Mouse (Mus musculus): Measurements from ENCODE around the gene Dnajc16. TPM values are rescaled to one million over a fixed set of nuclear protein-coding genes. Genes with fewer than 3 reads are reported as not detected.

The Dnajc16 gene
- polyA plus RNA-seq, 1 experiment from 2014 or later, result 5.8 TPM

- H3K27me3 ChIP-seq (ENCODE audit: control insufficient read depth, insufficient read depth, low read length), result no peaks in the 10 kb centered on the region
- no peak for ATAC-seq (ENCODE audit: low read depth)
- 98% methylated on average over 3 of the region's 3 CpGs for WGBS
- H3K4me2 ChIP-seq (ENCODE audit: low read depth, low read length), result no peak overlapping the region
- peaks cover 6% of the 10 kb centered on the region; the same call in 1 of the 2 replicates for H3K4me1 ChIP-seq (ENCODE audit: control insufficient read depth, insufficient read depth, low read length)
- H3K9ac ChIP-seq (replicated peaks; ENCODE audit: low read depth, low read length), result no peak overlapping the region
- H3K27ac ChIP-seq (ENCODE audit: low read depth, low read length), result no peak overlapping the region
- H3K36me3 ChIP-seq (ENCODE audit: control insufficient read depth, insufficient read depth, low read length), result peaks cover 43% of the 10 kb centered on the region
- no peaks in the 10 kb centered on the region for H3K9me3 ChIP-seq (ENCODE audit: control insufficient read depth, low read length)
- no peak overlapping the region for H3K4me3 ChIP-seq (ENCODE audit: low read depth, low read length)
These were observed 25.7 kb downstream of the Dnajc16 start for GRCm38 (mm10) chr4:141765008-141765407.

- no peak overlapping the region for H3K4me2 ChIP-seq (ENCODE audit: low read depth, low read length)
- H3K27ac ChIP-seq (ENCODE audit: low read depth, low read length), result no peak overlapping the region
- no peak overlapping the region for H3K9ac ChIP-seq (replicated peaks; ENCODE audit: low read depth, low read length)
- H3K4me1 ChIP-seq (ENCODE audit: control insufficient read depth, insufficient read depth, low read length), result peaks cover 6% of the 10 kb centered on the region; the same call in 1 of the 2 replicates
- 92% methylated on average over 12 of the region's 12 CpGs for WGBS
- peaks cover 31% of the 10 kb centered on the region for H3K36me3 ChIP-seq (ENCODE audit: control insufficient read depth, insufficient read depth, low read length)
- no peak overlapping the region for H3K4me3 ChIP-seq (ENCODE audit: low read depth, low read length)
- no peaks in the 10 kb centered on the region for H3K9me3 ChIP-seq (ENCODE audit: control insufficient read depth, low read length)
- ATAC-seq (ENCODE audit: low read depth), result no peak
- no peaks in the 10 kb centered on the region for H3K27me3 ChIP-seq (ENCODE audit: control insufficient read depth, insufficient read depth, low read length)
These were observed 27.3 kb downstream of the Dnajc16 start for GRCm38 (mm10) chr4:141763476-141763875.

- H3K9me3 ChIP-seq (ENCODE audit: control insufficient read depth, low read length), result no peaks in the 10 kb centered on the region
- H3K9ac ChIP-seq (replicated peaks; ENCODE audit: low read depth, low read length), result no peak overlapping the region
- no peak overlapping the region for H3K27ac ChIP-seq (ENCODE audit: low read depth, low read length)
- H3K36me3 ChIP-seq (ENCODE audit: control insufficient read depth, insufficient read depth, low read length), result peaks cover 24% of the 10 kb centered on the region
- H3K4me3 ChIP-seq (ENCODE audit: low read depth, low read length), result no peak overlapping the region
- peaks cover 6% of the 10 kb centered on the region; the same call in 1 of the 2 replicates for H3K4me1 ChIP-seq (ENCODE audit: control insufficient read depth, insufficient read depth, low read length)
- no peak for ATAC-seq (ENCODE audit: low read depth)
- H3K27me3 ChIP-seq (ENCODE audit: control insufficient read depth, insufficient read depth, low read length), result no peaks in the 10 kb centered on the region
- no peak overlapping the region for H3K4me2 ChIP-seq (ENCODE audit: low read depth, low read length)
- 96% methylated on average over 13 of the region's 13 CpGs for WGBS
These were observed 28.6 kb downstream of the Dnajc16 start for GRCm38 (mm10) chr4:141762102-141762598.

DNA sequence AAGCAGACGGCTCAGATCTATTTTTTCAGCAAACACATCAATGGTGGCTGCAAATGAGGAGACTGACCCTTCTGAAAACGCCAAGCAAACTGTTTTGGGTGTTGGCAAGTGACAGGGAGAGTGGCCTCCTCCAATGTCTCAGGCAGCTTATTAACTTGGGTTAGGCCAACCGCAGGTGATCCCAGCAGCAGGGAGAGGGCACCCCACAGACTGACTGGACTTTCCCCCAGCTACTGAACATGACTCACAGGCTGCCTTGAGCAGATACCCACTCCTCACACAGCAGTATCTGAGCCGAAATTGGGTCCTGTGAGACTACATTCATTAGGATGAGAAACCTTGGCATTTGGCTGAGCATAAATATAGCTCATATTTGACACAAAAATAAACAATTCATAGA lies 29.8 kb downstream of the Dnajc16 start:
- ATAC-seq (ENCODE audit: low read depth), result no peak
- H3K27ac ChIP-seq (ENCODE audit: low read depth, low read length), result no peak overlapping the region
- no peak overlapping the region for H3K4me3 ChIP-seq (ENCODE audit: low read depth, low read length)
- no peaks in the 10 kb centered on the region for H3K9me3 ChIP-seq (ENCODE audit: control insufficient read depth, low read length)
- peaks cover 24% of the 10 kb centered on the region for H3K36me3 ChIP-seq (ENCODE audit: control insufficient read depth, insufficient read depth, low read length)
- H3K9ac ChIP-seq (replicated peaks; ENCODE audit: low read depth, low read length), result no peak overlapping the region
- no peaks in the 10 kb centered on the region for H3K27me3 ChIP-seq (ENCODE audit: control insufficient read depth, insufficient read depth, low read length)
- H3K4me2 ChIP-seq (ENCODE audit: low read depth, low read length), result no peak overlapping the region
- H3K4me1 ChIP-seq (ENCODE audit: control insufficient read depth, insufficient read depth, low read length), result no peaks in the 10 kb centered on the region; the same call in 1 of the 2 replicates
- 83% methylated on average over 4 of the region's 4 CpGs for WGBS

DNA sequence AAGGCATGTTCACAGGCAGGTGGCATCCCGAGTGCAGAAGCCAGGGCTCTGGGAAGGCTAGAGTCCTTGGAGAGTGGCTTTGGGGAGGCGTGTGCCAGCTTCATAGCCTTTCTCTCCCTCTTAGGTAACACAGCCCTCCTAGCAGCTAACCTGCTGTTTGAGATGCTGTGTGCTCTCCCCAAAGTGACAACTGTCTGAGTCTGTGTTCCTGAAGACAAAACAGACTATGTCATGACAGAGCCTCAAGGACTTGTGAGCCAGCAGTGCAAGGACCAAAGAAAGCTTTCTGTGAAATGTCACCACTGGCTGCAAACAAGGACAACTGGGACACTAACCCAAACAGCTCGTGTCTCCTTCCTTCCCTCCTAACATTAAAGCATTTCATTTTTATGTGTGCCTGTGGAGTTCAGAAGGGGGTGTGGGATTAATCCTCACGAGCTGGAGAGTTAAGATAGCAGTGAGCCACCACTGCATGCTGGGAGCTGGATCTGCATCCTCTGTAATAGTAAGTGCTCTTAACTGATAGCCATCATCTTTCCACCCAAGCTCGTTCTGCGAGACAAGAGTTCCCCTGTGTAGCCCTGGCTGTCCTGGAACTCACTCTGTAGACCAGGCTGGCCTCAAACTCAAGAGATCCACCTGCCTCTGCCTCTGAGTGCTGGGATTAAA lies 31.7 kb downstream of the Dnajc16 start:
- Histone ChIP-seq H3K9ac (replicated peaks; ENCODE audit: low read depth, low read length) (no peak overlapping the region), H3K27me3 (ENCODE audit: control insufficient read depth, insufficient read depth, low read length) (no peaks in the 10 kb centered on the region), H3K36me3 (ENCODE audit: control insufficient read depth, insufficient read depth, low read length) (peaks cover 20% of the 10 kb centered on the region), H3K27ac (ENCODE audit: low read depth, low read length) (no peak overlapping the region), H3K4me2 (ENCODE audit: low read depth, low read length) (no peak overlapping the region), H3K4me3 (ENCODE audit: low read depth, low read length) (no peak overlapping the region), H3K9me3 (ENCODE audit: control insufficient read depth, low read length) (no peaks in the 10 kb centered on the region), H3K4me1 (ENCODE audit: control insufficient read depth, insufficient read depth, low read length) (no peaks in the 10 kb centered on the region)
- WGBS, result 81% methylated on average over 6 of the region's 6 CpGs
- no peak for ATAC-seq (ENCODE audit: low read depth)

DNA sequence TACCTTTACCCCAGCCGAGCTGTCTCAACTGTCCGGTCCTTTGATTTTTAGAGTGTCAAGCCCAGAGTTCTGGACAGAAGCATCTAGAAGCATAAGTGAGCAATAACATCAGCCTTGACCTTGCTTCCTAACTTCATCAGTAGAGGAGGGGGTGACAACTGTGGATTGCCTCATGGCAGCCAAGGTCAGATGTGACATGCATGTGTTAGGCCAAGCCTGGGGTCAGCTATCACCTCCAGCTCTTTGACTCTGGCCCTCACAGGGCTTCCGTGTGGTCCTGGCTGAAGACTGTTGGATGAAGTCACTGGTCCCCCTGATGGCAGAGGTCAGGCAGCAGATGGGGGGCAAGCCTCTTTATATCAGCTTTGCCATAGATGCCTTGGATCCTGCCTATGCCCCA lies 33.6 kb downstream of the Dnajc16 start:
- Histone ChIP-seq H3K27me3 (ENCODE audit: control insufficient read depth, insufficient read depth, low read length) (no peaks in the 10 kb centered on the region), H3K4me3 (ENCODE audit: low read depth, low read length) (no peak overlapping the region), H3K36me3 (ENCODE audit: control insufficient read depth, insufficient read depth, low read length) (peaks cover 6% of the 10 kb centered on the region), H3K9ac (replicated peaks; ENCODE audit: low read depth, low read length) (no peak overlapping the region), H3K27ac (ENCODE audit: low read depth, low read length) (no peak overlapping the region), H3K4me2 (ENCODE audit: low read depth, low read length) (no peak overlapping the region), H3K9me3 (ENCODE audit: control insufficient read depth, low read length) (no peaks in the 10 kb centered on the region), H3K4me1 (ENCODE audit: control insufficient read depth, insufficient read depth, low read length) (no peaks in the 10 kb centered on the region)
- no peak for ATAC-seq (ENCODE audit: low read depth)
- whole genome bisulfite sequencing, result 92% methylated on average over 3 of the region's 3 CpGs

DNA sequence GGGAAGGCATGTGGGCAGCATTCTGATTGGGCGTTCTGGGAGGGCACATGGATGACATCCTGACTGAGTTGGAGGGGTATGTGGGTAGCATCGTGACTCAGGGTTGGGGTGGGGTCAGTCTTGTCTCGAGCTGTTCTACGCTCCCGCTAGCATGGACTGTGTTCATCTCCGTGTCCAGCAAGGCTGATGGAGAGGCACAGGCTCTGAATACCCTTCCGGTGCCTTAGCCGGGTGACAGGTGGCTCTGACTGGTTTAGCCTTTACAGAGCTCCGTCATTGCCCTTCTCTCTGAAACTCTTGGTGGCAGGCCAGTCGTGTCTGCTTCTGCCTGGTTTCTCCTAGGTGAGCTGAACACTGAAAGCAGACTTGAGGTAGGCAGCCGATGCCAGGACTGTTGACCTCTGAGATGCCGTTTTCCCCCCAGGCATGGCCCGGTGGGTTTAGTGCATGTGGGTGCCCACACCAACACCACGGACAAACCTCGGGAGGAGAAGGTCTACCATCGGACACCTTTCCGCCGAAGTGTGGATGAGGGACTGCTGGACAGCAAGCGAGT lies 35.3 kb downstream of the Dnajc16 start:
- Histone ChIP-seq H3K27ac (ENCODE audit: low read depth, low read length) (no peak overlapping the region), H3K36me3 (ENCODE audit: control insufficient read depth, insufficient read depth, low read length) (no peaks in the 10 kb centered on the region), H3K4me1 (ENCODE audit: control insufficient read depth, insufficient read depth, low read length) (no peaks in the 10 kb centered on the region), H3K27me3 (ENCODE audit: control insufficient read depth, insufficient read depth, low read length) (no peaks in the 10 kb centered on the region), H3K4me2 (ENCODE audit: low read depth, low read length) (no peak overlapping the region), H3K9me3 (ENCODE audit: control insufficient read depth, low read length) (no peaks in the 10 kb centered on the region), H3K4me3 (ENCODE audit: low read depth, low read length) (no peak overlapping the region), H3K9ac (replicated peaks; ENCODE audit: low read depth, low read length) (no peak overlapping the region)
- no peak for ATAC-seq (ENCODE audit: low read depth)
- 95% methylated on average over 19 of the region's 19 CpGs for WGBS

DNA sequence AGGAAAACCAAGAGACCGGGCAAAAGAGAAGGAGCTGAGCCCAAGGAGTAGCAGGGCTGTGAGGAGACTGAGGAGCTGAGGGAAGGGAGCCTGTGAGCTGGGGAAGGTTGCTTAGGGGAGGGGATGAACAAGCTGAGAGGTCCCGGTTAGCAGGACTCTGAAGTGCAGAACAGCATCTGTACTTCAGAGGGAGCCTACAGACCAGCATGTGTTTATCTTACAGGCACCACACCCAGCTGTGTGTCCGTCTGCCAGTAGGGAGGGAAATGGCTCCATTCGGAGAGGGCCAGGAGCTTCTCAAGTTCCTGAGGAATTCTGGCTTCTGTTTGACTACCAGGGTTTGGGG lies 38.7 kb downstream of the Dnajc16 start:
- WGBS, result 11% methylated on average over 4 of the region's 4 CpGs
- no peak overlapping the region for H3K4me2 ChIP-seq (ENCODE audit: low read depth, low read length)
- H3K4me1 ChIP-seq (ENCODE audit: control insufficient read depth, insufficient read depth, low read length), result no peaks in the 10 kb centered on the region
- no peaks in the 10 kb centered on the region for H3K36me3 ChIP-seq (ENCODE audit: control insufficient read depth, insufficient read depth, low read length)
- H3K9ac ChIP-seq (replicated peaks; ENCODE audit: low read depth, low read length), result no peak overlapping the region
- H3K9me3 ChIP-seq (ENCODE audit: control insufficient read depth, low read length), result no peaks in the 10 kb centered on the region
- no peak for ATAC-seq (ENCODE audit: low read depth)
- no peak overlapping the region for H3K27ac ChIP-seq (ENCODE audit: low read depth, low read length)
- no peak overlapping the region for H3K4me3 ChIP-seq (ENCODE audit: low read depth, low read length)
- H3K27me3 ChIP-seq (ENCODE audit: control insufficient read depth, insufficient read depth, low read length), result no peaks in the 10 kb centered on the region

DNA sequence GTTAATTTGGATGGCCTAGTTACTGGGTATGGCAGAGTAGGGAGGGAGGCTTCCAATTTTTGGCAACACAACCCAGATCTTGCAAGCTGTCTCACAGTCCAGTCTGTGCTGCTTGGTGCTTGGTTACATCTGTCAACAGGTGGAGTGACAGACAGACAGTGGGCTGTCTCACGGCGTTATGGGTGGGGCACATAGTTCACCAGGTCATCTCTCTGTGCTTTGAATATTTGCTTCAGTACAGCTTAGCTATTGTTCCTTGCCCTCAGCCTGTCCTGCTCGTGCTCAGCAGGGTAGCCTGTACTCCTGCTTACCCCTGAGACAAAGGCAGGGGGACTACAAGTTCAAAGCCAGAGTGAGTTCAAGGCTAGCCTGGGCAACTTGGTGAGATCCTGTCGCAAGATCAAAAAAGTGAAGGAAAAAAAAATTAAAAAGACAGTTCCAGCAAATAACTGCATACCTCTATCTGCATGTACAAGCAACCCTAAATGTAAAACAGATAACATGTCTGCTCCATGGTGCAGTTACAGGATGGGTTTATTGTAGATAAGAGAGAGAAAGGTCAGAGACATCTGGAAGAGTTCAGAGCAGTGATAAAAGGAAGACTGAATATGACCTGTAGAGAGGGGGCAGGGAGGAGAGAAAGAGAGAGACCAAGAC lies 39.2 kb downstream of the Dnajc16 start:
- WGBS, result 44% methylated on average over 4 of the region's 4 CpGs
- no peaks in the 10 kb centered on the region for H3K27me3 ChIP-seq (ENCODE audit: control insufficient read depth, insufficient read depth, low read length)
- H3K36me3 ChIP-seq (ENCODE audit: control insufficient read depth, insufficient read depth, low read length), result no peaks in the 10 kb centered on the region
- H3K4me2 ChIP-seq (ENCODE audit: low read depth, low read length), result no peak overlapping the region
- H3K4me1 ChIP-seq (ENCODE audit: control insufficient read depth, insufficient read depth, low read length), result no peaks in the 10 kb centered on the region
- H3K9ac ChIP-seq (replicated peaks; ENCODE audit: low read depth, low read length), result no peak overlapping the region
- no peak overlapping the region for H3K4me3 ChIP-seq (ENCODE audit: low read depth, low read length)
- H3K9me3 ChIP-seq (ENCODE audit: control insufficient read depth, low read length), result no peaks in the 10 kb centered on the region
- ATAC-seq (ENCODE audit: low read depth), result no peak
- H3K27ac ChIP-seq (ENCODE audit: low read depth, low read length), result no peak overlapping the region
